ENCODE assay signal across 26 mouse cellular contexts in the genomic region with DNA sequence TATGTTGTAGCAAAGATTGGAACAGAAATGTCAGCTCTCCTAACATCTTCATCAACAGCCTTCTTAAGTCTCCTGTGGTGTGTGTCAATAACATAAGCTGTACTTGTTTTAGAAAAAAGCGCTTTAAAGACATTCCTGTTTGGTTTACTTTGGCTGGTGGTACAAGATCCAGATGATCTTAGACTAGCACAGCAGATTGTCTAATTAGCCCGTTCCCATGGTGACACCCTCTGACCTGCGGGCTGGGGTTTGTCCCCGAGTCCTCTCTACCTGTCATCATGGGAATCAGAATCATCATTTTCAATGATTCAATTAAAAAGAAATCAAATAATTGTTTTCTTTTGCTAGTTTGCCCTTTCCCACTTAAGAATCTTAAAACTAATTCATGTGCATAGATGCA. TPM values are rescaled to one million over a fixed set of nuclear protein-coding genes. Genes with fewer than 3 reads are reported as not detected.
"Had no signal": no experiment of that assay in that cellular context is flagged by ENCODE, and none has a peak within 500 bp of the region (broad histone marks: within the 10 kb centered on the region; RNA-seq: fewer than 3 reads in every experiment).

No protein-coding gene starts in this region.

- H3K27me3 ChIP-seq: midbrain, embryonic 12.5 days; neural tube, embryonic 13.5 days; neural tube, embryonic 15.5 days had no signal

- H3K4me2 ChIP-seq: lung, embryonic 14.5 days; midbrain, embryonic 12.5 days; neural tube, embryonic 13.5 days; neural tube, embryonic 15.5 days had no signal

- H3K4me3 ChIP-seq: midbrain, embryonic 12.5 days; myocyte; neural tube, embryonic 13.5 days; neural tube, embryonic 15.5 days had no signal

- H3K27ac ChIP-seq: midbrain, embryonic 12.5 days; neural tube, embryonic 13.5 days; neural tube, embryonic 15.5 days had no signal

- DNase-seq: lung, adult 18-20 months; lung, embryonic 14.5 days; lung, postnatal 10 days; lung, postnatal 4 days; midbrain, embryonic 14.5 days; retina, postnatal 1 day; right cerebral cortex, adult 18-20 months; right cerebral cortex, postnatal 25 days; right cerebral cortex, postnatal 4 days; spleen, adult 18-20 months; thymus, adult 18-20 months; thymus, postnatal 14 days; thymus, postnatal 36 days had no signal

- H3K36me3 ChIP-seq: midbrain, embryonic 12.5 days; neural tube, embryonic 13.5 days; neural tube, embryonic 15.5 days had no signal

- H3K9me3 ChIP-seq: midbrain, embryonic 12.5 days; neural tube, embryonic 13.5 days; neural tube, embryonic 15.5 days had no signal

- H3K9ac ChIP-seq: lung, embryonic 14.5 days; midbrain, embryonic 12.5 days; neural tube, embryonic 13.5 days; neural tube, embryonic 15.5 days had no signal

- ATAC-seq: midbrain, embryonic 16.5 days had no signal

RNA-seq across cellular contexts. Expression of gene a, which starts 36.3 kb away (rescaled TPM):
- total RNA-seq: megakaryocyte, adult 5-6 weeks; megakaryocyte-erythroid progenitor cell, adult 5-6 weeks had no signal
- polyA plus RNA-seq: lung, embryonic 14.5 days; lung, embryonic 16.5 days; myocyte; neural tube, embryonic 13.5 days; stomach, embryonic 14.5 days had no signal

RNA-seq across cellular contexts. Expression of gene Gm14214, which starts 57.7 kb away (rescaled TPM):
- total RNA-seq: megakaryocyte, adult 5-6 weeks; megakaryocyte-erythroid progenitor cell, adult 5-6 weeks had no signal
- polyA plus RNA-seq: lung, embryonic 14.5 days; lung, embryonic 16.5 days; midbrain, embryonic 12.5 days; midbrain, embryonic 14.5 days; midbrain, embryonic 16.5 days; myocyte; neural tube, embryonic 11.5 days; neural tube, embryonic 13.5 days; neural tube, embryonic 15.5 days; small intestine, adult 2 months; stomach, embryonic 14.5 days; stomach, embryonic 16.5 days; thymus, postnatal 0 days had no signal
